Mouse (Mus musculus) limb, embryonic 14.5 days (tissue): Measurements from ENCODE around the gene Naaladl1. TPM values are rescaled to one million over a fixed set of nuclear protein-coding genes. Genes with fewer than 3 reads are reported as not detected.

Source experiments
- ATAC-seq: fragments of 200-750 bp; cut with Nextera tagmentation; 2 replicates; pipeline ENCODE4 v1.8.0; 2017; ENCODE audit warnings: low read depth, moderate number of reproducible peaks, moderate TSS enrichment; ENCODE audit not compliant: low FRiP score
- DNase-seq: peaks from one replicate; pipeline ENCODE4 v3.0.0-alpha.2; 2015; ENCODE audit warnings: low spot score
- H3K27ac ChIP-seq: fragments of 300-500 bp; sonication (generic); replicated peaks from 2 replicates; pipeline ENCODE4 v1.5.1; 2014; ENCODE audit warnings: low read depth, mild to moderate bottlenecking, low read length, moderate library complexity, mixed read lengths
- H3K27me3 ChIP-seq: fragments of 300-500 bp; sonication (generic); 2 replicates; pipeline ENCODE4 v1.6.1; 2014; ENCODE audit warnings: low read length, mixed read lengths; ENCODE audit not compliant: control insufficient read depth, insufficient read depth
- H3K36me3 ChIP-seq: fragments of 300-500 bp; sonication (generic); 2 replicates; pipeline ENCODE4 v1.6.1; 2014; ENCODE audit warnings: mild to moderate bottlenecking, low read length, moderate library complexity, mixed read lengths; ENCODE audit not compliant: control insufficient read depth, insufficient read depth
- H3K4me1 ChIP-seq: fragments of 300-500 bp; sonication (generic); 2 replicates; pipeline ENCODE4 v1.6.1; 2014; ENCODE audit warnings: antibody characterized with exemption, low read length, mixed read lengths; ENCODE audit not compliant: control insufficient read depth, insufficient read depth
- H3K4me2 ChIP-seq: fragments of 300-500 bp; sonication (generic); replicated peaks from 2 replicates; pipeline ENCODE4 v1.6.1; 2014; ENCODE audit warnings: low read depth, mild to moderate bottlenecking, low read length, moderate library complexity; ENCODE audit not compliant: severe bottlenecking
- H3K4me3 ChIP-seq: fragments of 300-500 bp; sonication (generic); replicated peaks from 2 replicates; pipeline ENCODE4 v1.5.1; 2014; ENCODE audit warnings: low read length
- H3K9ac ChIP-seq: fragments of 300-500 bp; sonication (generic); 2 replicates; pipeline ENCODE4 v1.6.1; 2014; ENCODE audit warnings: mild to moderate bottlenecking, low read depth, low read length, moderate library complexity; ENCODE audit not compliant: severe bottlenecking
- H3K9me3 ChIP-seq: fragments of 300-500 bp; sonication (generic); 2 replicates; pipeline ENCODE4 v1.6.1; 2016; ENCODE audit warnings: low read length; ENCODE audit not compliant: control insufficient read depth
- POLR2A ChIP-seq: fragments of 200-500 bp; IDR thresholded peaks from 2 replicates; pipeline ENCODE4 v1.8.0; 2012; ENCODE audit warnings: inconsistent platforms, mild to moderate bottlenecking, moderate library complexity, borderline replicate concordance; ENCODE audit not compliant: insufficient read depth, insufficient read length; ENCODE audit errors: extremely low read depth
- WGBS: fragments of 180-500 bp; shearing (Covaris S2); extraction: QIAGEN DNeasy Blood & Tissue Kit; methylation state at CpG from one replicate; pipeline ENCODE4 v1.1.7; 2014; 5-methylcytosine and 5-hydroxymethylcytosine counted together
- polyA plus RNA-seq, 2 experiments: library from polyadenylated mRNA; depleted of rRNA in 1 of 2; stranded (reverse) in 1 of 2; unstranded in 1 of 2; fragments of >200 nt; fragmentation: Nextera tagmentation in 1 of 2; extraction: Ambion mirVana in 1 of 2; gene quantifications; 2 replicates each; pipeline versions ENCODE4 v1.2.1 to v1.2.3; 2012 to 2014

Gene Naaladl1
- polyA plus RNA-seq, 2 experiments, result 0.21 to 2.5 TPM

DNA sequence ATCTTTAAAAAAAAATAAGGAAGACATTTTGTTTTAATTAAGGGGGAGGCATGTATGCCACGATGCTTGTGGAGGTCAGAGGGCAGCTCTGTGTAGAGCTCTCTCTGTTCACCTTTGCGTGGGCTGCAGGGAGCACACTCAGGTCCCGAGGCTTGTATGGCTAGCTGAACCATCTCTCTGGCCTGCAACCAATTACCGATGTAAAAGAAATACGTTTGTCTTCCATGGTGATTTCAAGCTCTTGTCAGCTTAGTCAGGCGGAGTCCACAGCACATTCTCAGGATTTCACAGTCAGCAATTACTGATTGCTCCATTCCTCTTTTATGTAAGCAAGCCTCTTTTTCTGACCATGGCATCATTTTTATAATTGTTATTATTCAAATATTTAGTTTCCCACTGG lies 4.4 kb upstream of the Naaladl1 start:
- H3K4me1 ChIP-seq, result no peaks in the 10 kb centered on the region
- no peak overlapping the region for H3K9ac ChIP-seq
- H3K4me2 ChIP-seq, result no peak overlapping the region
- H3K4me3 ChIP-seq, result no peak overlapping the region
- H3K36me3 ChIP-seq, result 0 out of 2 replicates have a peak, but pooled peaks cover 6% of the 10 kb centered on the region
- no peak for DNase-seq
- ATAC-seq, result no peak
- H3K9me3 ChIP-seq, result no peaks in the 10 kb centered on the region
- no peak for TF ChIP-seq POLR2A
- no peak overlapping the region for H3K27ac ChIP-seq
- WGBS, result 26% methylated on average over 6 of the region's 6 CpGs
- no peaks in the 10 kb centered on the region for H3K27me3 ChIP-seq

GRCm38 (mm10) chr19:6102169-6102853 lies 3.3 kb upstream of the Naaladl1 start:
- Histone ChIP-seq H3K4me2 (no peak overlapping the region), H3K9ac (no peak overlapping the region), H3K4me1 (no peaks in the 10 kb centered on the region), H3K27me3 (no peaks in the 10 kb centered on the region), H3K36me3 (0 out of 2 replicates have a peak, but pooled peaks cover 6% of the 10 kb centered on the region), H3K4me3 (no peak overlapping the region), H3K27ac (no peak overlapping the region), H3K9me3 (no peaks in the 10 kb centered on the region)
- no peak for DNase-seq
- ATAC-seq, result no peak
- 77% methylated on average over 6 of the region's 6 CpGs for WGBS
- no peak for TF ChIP-seq POLR2A

- no peak overlapping the region for H3K9ac ChIP-seq
- ATAC-seq (no peak), DNase-seq (no peak)
- 71% methylated on average over 4 of the region's 4 CpGs for WGBS
- no peaks in the 10 kb centered on the region for H3K36me3 ChIP-seq
- no peak overlapping the region for H3K4me3 ChIP-seq
- no peak overlapping the region for H3K4me2 ChIP-seq
- no peaks in the 10 kb centered on the region for H3K27me3 ChIP-seq
- TF ChIP-seq POLR2A, result no peak
- no peaks in the 10 kb centered on the region for H3K4me1 ChIP-seq
- no peak overlapping the region for H3K27ac ChIP-seq
- no peaks in the 10 kb centered on the region for H3K9me3 ChIP-seq
Measured at GRCm38 (mm10) chr19:6104476-6104875, 1.1 kb upstream of the Naaladl1 start.

DNA sequence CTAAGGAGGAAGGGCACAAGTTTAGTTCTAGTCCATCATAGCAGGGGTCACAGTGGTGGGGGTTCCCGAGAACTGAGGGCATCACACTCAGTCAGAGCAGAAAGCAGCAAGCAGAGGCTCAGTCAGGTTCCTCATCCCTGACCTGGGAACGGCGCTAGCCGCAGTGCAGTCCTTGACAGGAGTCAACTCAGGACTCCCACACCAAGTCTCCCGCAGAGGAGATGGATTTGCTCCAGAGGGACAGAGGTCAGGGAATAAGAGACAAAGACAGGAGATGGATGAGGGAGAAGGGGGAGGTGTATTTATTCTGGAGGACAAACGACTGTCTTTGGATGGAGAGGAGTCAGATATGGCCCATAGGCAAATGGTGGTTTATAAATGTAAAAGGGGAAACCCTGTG lies 7.5 kb downstream of the Naaladl1 start:
- TF ChIP-seq POLR2A, result no peak
- WGBS, result 59% methylated on average over 6 of the region's 6 CpGs
- DNase-seq (no peak), ATAC-seq (no peak)
- no peak overlapping the region for H3K9ac ChIP-seq
- peaks cover 23% of the 10 kb centered on the region for H3K36me3 ChIP-seq
- H3K4me2 ChIP-seq, result no peak overlapping the region
- H3K4me1 ChIP-seq, result peaks cover 5% of the 10 kb centered on the region; the same call in 1 of the 2 replicates
- no peaks in the 10 kb centered on the region for H3K9me3 ChIP-seq
- H3K4me3 ChIP-seq, result no peak overlapping the region
- no peak overlapping the region for H3K27ac ChIP-seq
- no peaks in the 10 kb centered on the region for H3K27me3 ChIP-seq

- no peak for ATAC-seq
- no peak for DNase-seq
- no peak overlapping the region for H3K9ac ChIP-seq
- H3K4me2 ChIP-seq, result no peak overlapping the region
- H3K27ac ChIP-seq, result no peak overlapping the region
- peaks cover 10% of the 10 kb centered on the region for H3K4me1 ChIP-seq
- no peaks in the 10 kb centered on the region for H3K9me3 ChIP-seq
- no peak for TF ChIP-seq POLR2A
- WGBS, result 87% methylated on average over 15 of the region's 15 CpGs
- no peak overlapping the region for H3K4me3 ChIP-seq
- H3K27me3 ChIP-seq, result no peaks in the 10 kb centered on the region
- peaks cover 31% of the 10 kb centered on the region for H3K36me3 ChIP-seq
Measured at GRCm38 (mm10) chr19:6116113-6116850, 10.7 kb downstream of the Naaladl1 start.
